Mouse (Mus musculus): ENCODE data around the gene Lzts2.

The Lzts2 gene

DNA sequence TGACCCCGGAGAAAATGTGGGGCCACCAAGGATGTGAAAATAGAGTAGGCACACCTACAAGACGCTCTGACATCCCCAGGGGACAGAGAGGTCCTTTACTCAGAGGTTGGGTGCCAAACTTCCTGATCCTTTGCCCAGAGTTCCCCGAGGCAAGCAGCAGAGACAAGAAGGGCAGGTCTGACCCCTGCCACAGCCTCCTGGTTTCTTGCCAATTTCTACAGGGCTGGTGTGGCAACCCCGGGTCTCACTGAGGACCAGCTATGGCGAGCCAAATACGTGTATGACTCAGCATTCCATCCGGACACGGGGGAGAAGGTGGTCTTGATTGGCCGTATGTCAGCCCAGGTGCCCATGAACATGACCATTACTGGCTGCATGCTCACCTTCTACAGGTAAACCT lies 35.3 kb downstream of the Lzts2 start:
- no peak for DNase-seq

DNA sequence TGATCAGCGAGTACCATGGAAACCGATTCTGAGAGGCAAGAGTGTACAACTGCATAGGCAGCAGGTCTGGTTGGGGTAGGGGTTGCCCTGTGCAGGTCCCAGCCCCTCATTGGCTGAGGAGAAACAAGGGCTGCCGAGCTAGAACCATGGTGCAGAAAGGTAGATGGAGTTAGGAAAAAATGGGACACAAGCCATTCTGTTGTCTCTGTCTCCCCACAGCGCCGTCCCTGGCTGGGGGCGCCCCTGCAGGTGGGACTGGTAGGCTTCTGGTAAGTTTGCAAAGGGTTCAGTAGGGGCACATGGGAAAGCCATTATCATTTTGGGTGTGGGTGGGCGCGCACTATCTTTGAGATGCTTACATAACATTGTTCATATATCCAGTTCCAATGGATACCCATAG lies 39.2 kb downstream of the Lzts2 start:
- DNase-seq = no peak

DNA sequence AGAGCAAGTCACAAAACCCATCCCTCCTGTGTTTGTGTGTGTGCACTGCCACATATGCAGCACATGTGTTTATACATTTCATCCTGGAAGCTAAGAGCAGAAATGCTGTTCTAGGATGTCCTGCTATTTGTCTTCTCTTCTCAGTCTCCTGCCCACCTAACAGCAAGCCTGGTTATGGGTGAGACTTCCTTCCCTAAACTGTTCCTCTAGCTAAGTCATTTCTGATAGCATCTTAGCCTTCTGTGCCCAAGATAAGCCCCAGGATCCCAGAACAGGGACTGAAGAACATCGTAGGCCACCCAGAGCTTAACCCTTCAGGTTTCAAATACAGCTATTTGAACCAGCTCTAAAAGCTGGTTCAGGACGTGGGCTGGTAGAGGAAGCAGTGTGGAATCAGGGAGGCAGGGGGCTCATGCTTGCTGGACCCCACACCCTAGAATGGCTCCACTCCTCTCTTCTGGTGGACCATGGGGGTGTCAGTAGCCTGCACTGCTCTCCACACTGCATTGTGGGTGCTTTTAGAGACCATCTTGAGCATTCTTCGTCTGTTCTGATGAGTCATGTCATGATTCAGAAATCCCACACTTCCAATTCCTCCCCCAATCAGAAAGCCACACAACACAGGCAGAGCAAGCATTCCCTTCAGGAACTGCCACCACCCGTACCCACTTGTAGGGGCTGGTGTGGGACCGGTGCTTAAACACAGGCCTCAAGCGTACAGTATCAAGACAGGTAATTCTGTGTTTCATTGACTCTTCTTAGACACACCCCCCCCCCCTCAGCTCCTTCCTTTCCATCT lies 40.9 kb downstream of the Lzts2 start:
- DNase-seq = no peak

DNA sequence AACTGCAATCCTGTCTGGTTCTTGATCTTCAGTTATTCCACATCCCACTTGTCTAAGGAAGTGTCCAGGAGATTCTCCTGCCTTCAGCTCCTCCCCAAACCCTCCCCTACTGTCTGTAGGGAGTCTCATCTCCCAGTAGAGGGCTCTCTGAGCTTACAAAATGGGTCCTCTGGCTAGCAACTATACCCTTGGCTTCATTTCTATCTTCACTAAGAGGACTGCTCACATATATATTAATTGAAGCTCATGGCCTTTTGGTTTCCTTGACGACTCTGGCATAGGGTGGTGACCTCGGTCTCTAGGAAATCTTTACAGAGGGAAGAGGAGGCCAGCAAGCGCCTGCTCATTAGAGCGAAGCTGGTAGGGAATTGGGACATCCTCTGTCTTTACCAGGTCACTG lies 42.1 kb downstream of the Lzts2 start:
- DNase-seq = peak in 1 of 2 experiments; percentile 55

DNA sequence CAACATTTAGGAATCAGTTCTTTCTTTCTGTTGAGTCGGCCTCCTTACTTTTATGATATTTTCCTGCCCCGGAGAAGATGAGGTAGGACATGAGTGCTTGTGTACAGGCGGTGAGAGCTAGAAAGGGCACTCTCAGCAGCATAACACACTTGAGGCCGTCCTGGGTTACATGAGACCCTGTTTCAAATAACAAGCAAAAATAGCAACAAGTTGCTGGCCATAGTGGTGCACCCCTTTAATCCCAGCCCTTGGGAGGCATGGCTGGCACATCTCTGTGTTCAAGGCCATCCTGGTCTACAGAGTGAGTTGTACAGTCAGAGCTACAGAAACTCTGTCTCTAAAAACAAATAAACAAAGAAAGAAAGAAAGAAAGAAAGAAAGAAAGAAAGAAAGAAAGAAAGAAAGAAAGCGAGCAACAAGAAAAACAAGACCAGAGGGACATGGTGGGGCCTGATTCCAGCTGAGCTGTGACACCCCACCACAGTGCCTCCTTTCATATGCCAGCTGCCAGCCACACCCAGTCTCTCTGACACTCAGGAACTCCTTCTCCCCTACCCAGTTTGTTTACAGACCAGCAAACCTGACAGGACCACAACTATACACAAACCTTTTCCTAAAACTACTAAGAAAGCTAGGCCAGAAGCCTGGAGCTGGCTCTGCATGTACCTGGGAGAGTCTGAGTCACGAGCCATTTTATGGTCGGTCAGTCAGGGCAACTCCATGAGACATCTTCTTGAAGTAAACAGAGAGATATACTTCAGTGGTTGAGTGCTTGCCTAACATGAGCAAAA lies 42.9 kb downstream of the Lzts2 start:
- no peak for DNase-seq

DNA sequence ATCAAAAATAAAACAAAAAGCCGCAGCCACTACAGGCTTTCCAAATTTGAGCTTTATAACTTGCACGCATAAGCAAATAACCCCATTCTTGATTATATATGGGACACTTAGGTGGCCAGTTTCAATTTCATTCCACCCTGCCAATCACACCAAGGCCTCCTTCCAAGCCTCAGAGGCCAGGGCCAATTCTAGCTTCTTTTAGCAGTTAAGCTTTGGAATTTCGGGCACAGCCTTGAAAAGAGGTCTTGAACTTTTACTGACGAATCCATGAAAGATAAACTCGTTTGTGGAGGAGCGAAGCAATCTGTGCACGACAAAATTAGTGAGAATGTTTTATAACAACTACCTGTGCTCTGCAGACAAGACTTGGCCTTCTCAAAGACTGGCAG lies 43.5 kb downstream of the Lzts2 start:
- DNase-seq = no peak

DNA sequence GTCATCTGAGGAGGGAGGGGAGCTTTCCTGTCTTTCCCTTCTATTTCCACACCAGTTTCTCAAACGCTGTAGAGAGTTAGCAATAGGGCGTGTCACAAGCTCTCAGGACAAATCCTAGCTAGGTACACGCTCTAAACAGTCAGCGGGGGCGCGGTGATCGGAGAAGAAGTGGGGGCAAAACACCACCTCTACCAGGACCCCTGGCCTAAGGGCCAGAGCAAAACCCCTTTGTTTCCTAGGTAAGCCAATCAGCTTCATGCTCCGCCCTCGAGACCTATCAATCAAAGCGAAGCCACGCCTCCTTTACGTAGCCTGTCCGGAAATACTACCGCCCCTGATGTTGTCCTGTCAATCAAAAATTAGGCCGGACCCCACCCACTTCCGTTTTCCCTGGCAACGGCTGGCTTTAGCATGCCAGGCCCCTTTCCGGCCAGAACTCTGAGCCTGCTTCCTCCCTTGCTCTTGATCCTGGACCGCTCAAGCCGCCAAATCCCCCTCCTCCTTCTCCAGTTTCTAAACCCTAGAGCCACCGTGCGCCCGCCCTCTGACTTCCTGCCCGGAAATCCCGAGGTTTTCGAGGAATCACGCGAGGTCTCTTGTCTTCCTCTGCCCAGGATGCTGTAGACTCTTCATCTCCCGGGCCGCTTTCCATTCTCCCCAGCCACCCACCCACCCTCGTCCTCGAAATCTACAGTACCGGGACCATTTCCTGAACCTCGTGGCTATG lies 44.1 kb downstream of the Lzts2 start:
- DNase-seq = peak; percentile 97

DNA sequence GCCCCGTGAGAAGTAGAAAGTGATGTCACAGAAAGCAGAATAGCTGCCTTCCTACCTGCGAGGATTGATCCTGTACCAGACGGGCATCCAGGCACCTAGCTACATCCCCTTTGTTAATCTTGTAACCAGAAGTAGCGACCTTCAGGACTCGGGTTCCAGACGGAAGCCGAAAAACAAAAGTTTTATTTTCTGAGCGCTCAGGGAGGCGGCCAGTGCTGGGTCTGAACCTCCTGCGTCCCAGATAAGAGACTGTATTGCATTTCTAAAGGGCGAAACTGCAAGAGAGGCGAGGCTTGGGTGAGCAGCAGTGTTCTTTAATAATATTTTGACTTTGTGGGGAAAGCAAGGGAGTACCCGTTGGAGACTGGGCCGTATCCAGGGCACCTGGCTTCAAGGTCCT lies 44.6 kb downstream of the Lzts2 start:
- DNase-seq = no peak

DNA sequence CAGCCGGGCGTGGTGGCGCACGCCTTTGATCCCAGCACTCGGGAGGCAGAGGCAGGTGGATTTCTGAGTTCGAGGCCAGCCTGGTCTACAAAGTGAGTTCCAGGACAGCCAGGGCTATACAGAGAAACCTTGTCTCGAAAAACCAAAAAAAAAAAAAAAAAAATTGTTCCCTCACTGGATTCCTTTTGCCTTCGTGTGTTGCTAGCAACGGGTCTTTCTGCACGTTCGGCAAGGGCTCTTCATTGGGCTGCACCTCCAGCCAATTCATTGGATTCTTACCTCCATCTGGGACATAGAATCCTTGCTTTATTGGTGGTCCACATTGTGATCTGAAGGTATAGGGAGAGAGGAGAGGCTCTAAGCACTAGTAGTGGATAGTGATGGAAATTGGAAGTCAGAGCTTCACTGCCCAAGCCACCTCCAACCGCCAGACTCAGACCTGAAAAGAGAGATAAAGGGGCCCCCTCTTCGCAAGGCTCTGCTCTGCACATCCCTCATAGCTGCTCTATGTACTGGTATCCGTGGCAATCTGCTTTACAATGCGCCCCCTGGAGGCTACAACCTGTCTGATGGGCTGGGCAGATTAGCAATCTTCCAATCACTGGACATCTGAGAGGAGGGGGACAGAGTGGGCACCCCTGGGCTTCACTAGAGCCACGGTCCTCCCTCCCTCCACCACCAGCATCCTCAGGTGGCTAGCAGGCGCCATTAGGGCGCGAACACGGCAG lies 49.5 kb downstream of the Lzts2 start:
- DNase-seq = peak; percentile 61 to 66

DNA sequence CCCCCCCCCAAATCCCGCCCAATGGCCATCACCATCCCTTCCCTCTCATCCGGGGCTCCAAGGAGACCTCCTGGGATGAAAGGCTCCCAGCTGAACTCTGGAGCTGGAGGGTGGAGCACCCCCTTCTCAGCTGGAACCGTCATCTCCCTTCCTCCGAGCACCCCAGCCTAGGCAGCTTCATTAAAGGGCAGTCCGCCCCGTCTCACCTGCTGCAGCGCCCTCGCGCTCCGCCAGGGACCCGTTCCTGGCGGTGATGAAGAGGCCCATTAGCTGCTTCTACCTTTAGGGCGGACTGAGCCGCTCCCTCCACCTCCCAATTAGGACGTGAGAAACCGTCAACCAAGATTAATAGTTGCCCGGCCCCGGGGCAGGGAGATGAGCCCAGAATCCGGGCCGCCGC lies 51.0 kb downstream of the Lzts2 start:
- no peak for DNase-seq

DNA sequence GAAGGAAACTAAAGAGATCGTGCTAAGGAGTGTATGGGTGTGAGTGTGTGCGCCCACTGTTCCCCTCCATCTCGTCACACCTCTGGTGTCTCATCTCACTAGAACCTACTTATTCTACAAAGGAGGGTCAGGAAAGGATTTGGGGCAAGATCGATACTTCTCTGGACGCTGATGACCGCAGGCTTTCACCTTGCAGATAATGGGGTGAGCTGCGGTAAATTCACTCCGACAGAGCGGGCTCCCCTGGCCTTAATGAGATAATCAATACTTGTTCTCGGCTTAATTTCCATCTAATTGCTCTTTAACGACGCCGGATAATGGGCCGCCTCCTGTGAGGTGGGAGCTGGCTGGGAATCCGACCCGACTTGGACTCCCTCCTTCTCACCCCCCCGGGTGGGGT lies 53.0 kb downstream of the Lzts2 start:
- no peak for DNase-seq

DNA sequence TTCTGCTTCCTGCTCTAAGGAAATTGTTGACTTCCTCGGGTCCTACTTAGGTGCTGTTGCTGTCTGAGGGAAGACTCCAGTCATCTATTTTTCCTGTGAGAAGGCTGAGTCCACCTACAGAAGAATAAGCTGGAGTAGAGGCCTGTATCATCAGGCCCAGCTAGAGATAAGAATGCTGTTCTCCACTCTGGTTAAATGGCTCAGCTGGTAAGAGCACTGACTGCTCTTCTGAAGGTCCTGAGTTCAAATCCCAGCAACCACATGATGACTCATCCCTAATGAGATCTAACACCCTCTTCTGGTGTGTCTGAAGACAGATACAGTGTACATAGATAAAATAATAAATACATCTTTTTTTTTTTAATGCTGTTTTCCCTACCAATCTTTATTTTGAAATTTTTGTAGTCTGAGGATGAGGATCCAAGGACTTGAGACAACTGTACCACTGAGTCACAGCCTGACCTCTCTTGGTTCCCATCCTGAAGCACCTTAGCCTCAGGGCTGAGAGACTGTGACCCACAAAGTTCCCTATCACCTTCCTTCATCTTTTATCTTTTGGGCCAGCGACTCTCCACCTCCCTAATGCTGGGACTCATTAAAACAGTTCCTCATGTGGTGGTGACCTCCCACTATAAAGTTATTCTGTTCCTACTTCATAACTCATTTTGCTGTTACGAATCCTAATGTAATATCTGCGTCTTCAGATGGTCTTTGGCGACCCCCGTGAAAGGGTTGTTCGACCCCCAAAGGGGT lies 53.7 kb downstream of the Lzts2 start:
- no peak for DNase-seq

DNA sequence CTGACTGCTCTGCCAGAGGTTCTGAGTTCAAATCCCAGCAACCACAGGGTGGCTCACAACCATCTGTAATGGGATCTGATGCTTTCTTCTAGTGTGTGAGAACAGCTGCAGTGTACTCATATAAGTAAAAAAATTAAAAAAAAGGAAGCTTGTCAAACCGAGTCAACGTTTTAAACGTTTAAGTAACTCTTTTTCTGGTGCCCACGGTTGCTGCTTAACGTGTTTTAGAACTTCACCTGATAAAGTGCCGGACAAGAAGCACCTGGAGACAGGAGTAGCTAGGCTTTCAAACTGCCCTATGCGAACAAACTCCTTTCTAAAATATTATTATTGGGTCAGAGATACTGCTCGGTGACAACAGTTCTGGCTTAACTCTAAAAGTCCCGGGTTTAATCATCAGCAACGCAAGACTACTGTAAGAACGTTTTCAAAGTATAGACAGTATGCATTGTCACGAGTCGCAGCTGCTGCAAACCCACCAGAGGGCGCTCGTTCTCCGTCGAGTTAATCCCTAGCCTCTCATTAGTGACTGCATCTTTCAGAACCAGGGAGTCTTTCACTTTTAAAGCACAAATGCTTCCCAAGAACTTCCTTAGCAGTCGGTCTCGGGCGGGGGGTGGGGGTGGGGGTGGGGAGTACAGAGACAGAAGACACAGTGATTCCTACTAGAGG lies 59.8 kb downstream of the Lzts2 start:
- peak; percentile 91 to 94 for DNase-seq

DNA sequence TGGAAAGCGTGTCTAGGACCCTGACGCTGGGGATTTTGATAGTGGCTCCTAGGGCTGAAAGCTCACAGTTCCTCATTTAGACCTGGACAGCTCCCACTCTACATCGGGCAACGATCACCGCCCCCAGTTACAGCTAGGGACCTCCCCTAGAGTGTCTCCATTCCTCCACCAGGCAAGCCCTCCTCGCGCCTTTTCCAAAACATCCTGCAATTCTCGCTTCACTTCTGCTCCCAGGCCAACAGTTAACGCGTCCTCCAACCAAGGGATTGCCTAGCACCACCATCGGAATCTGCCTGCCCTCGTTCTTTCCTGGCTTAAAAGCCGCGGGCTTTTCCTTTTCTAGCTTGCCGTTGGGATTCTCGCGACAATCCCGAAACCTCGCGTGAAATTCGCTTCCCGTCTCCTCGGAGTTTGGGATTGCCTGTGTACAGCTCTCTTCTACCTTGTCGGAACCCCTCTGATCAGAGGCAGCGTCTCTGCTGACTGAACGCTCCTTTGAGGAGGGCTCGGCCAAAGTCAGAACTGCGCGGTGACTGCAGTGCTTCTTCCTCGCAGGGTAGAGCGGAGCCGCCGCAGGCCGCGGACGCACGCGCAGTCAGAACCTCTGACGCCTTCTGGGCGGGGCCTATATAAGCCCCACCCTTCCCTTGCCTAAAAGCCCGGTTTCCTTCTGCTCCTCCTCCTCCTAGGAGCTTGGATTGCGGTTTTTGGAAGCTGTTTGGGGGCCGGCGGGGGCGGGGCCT lies 60.5 kb downstream of the Lzts2 start, which contains the start of gene Kazald1:
Gene Kazald1, plus strand, starts transcription at position 662 of the 743 bp plus-strand sequence.
- DNase-seq = peak; percentile 96 to 97

DNA sequence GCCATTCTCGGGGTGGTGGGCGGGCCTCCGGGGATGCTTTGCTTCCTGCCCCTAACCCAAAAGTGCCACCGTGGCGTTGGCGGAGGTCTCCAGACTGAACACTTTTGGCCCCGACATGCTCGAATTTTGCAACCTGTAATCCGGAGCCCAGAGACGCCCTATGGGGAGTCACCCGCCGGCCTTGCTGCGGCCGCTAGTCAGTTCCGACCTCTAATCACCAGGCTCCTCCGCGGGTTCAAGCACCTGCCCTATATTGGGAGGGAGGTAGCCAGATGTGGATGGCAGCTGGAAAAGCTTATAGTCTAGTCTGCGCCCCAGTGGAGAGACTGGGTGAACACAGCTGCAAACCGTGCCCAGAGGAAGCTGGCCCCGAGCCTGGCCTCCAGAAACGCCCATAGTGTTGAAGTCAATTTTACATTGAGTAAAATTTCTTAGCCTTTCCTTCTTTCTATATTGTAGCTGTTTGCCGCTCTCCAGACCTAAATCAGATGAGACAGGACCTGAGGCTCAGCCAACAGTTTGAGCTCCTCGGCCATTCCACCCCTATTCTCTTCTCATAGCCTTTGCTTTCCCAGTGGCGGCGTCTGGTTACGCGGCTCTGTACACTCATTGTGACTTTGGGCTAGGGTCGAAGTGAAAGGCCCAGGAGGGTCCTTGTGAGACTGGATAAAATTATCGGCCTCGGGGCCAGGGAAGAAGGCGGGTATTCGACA lies 61.3 kb downstream of the Lzts2 start:
- DNase-seq = peak; percentile 47 to 61

DNA sequence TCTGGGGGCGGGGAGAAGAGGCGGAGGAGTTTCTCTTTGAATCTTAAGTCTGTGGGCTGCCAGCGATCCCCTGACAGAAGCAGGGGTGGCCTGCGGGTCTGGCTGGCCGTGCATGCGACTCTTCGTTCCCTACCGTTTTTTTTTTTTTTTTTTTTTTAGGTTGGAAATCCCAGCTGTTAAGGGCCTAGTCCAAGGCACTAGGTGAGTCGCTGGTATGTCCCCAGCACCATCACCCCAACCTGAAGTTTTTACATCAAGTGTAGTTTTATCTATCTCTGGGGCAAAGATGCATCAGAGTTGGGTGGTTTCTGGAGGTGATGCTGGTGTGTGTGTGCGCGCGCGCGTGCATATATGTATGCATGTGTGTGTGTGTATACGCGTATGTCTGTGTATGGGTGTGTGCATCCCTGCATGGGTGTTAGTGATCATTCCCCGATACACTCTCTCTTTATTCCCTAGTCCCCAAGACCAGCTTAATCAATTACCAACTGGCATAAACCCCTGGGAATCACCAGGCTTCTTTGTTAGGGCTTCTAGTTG lies 61.9 kb downstream of the Lzts2 start:
- no peak for DNase-seq

Measured in kidney, postnatal 4 days (tissue).